Mouse (Mus musculus): Measurements from ENCODE around the gene Adamtsl3. TPM values are rescaled to one million over a fixed set of nuclear protein-coding genes. Genes with fewer than 3 reads are reported as not detected.

The Adamtsl3 gene
- total and polyA plus RNA-seq, 2 experiments from 2014 or later = 1.2 to 4.2 TPM

GRCm38 (mm10) chr7:82318515-82318914 lies 17.0 kb upstream of the Adamtsl3 start:
- H3K4me2 ChIP-seq (ENCODE audit: low read depth, low read length, poor library complexity, severe bottlenecking) = no peak overlapping the region
- DNase-seq (ENCODE audit: low spot score) = no peak
- H3K27me3 ChIP-seq (ENCODE audit: insufficient read depth, low read length) = no peaks in the 10 kb centered on the region
- ATAC-seq (ENCODE audit: low FRiP score) = no peak
- H3K9ac ChIP-seq (replicated peaks; ENCODE audit: low read length, poor library complexity, severe bottlenecking) = no peak overlapping the region
- H3K36me3 ChIP-seq (ENCODE audit: insufficient read depth, low read length) = no peaks in the 10 kb centered on the region
- H3K4me3 ChIP-seq (ENCODE audit: low read depth, low read length) = no peak overlapping the region
- H3K4me1 ChIP-seq (ENCODE audit: insufficient read depth, low read length) = no peaks in the 10 kb centered on the region
- 89% methylated on average over 12 of the region's 12 CpGs for WGBS
- H3K27ac ChIP-seq (ENCODE audit: low read depth, low read length) = no peak overlapping the region
- no peak for TF ChIP-seq CTCF (IDR thresholded peaks at IDR 0.05)
- H3K9me3 ChIP-seq (ENCODE audit: low read length) = no peaks in the 10 kb centered on the region

DNA sequence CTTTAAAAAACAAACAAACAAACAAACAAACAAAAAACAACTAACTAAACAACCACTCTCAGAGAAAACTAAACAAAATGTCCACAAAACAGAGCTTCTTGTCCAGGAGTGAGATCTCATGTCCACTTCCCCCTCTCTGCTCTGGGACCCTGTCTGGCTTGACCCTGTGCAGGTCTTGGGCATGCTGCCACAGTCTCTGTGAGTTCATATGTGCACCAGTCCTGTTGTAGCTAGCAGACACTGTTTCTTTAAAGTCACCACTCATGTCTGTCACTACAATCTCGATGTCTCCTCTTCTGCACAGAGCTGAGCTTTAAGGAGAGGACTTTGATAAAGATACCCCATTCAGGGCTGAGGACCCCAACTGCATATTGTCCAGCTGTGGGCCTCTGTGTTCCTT lies 8.9 kb upstream of the Adamtsl3 start:
- H3K27me3 ChIP-seq (ENCODE audit: insufficient read depth, low read length) = no peaks in the 10 kb centered on the region
- no peak for DNase-seq (ENCODE audit: low spot score)
- H3K4me1 ChIP-seq (ENCODE audit: insufficient read depth, low read length) = no peaks in the 10 kb centered on the region
- no peak overlapping the region for H3K4me3 ChIP-seq (ENCODE audit: low read depth, low read length)
- H3K9ac ChIP-seq (replicated peaks; ENCODE audit: low read length, poor library complexity, severe bottlenecking) = no peak overlapping the region
- ATAC-seq (ENCODE audit: low FRiP score) = no peak
- TF ChIP-seq CTCF (IDR thresholded peaks at IDR 0.05) = no peak
- H3K27ac ChIP-seq (ENCODE audit: low read depth, low read length) = no peak overlapping the region
- no peak overlapping the region for H3K4me2 ChIP-seq (ENCODE audit: low read depth, low read length, poor library complexity, severe bottlenecking)
- H3K36me3 ChIP-seq (ENCODE audit: insufficient read depth, low read length) = no peaks in the 10 kb centered on the region
- 79% methylated on average over 1 of the region's 1 CpGs for WGBS
- no peaks in the 10 kb centered on the region for H3K9me3 ChIP-seq (ENCODE audit: low read length)

DNA sequence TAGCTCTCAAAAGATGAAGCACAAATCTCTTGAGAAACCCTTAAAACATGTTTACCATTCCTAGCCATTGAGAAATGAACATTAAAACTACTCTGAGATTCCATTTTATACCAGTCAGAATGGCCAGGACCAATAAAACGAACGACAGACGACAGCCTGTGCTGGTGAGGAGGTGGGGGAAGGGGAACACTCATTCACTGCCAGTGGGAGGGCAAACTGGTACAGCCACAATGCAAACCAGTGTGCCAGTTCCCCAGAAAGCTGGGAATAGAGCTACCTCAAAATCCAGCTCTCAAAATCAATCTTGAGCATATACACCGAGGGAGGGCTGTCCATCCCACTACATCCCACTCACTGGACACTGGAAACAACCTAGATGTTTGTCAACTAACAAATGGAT lies 8.3 kb upstream of the Adamtsl3 start:
- Histone ChIP-seq H3K4me3 (ENCODE audit: low read depth, low read length) (no peak overlapping the region), H3K36me3 (ENCODE audit: insufficient read depth, low read length) (no peaks in the 10 kb centered on the region), H3K4me1 (ENCODE audit: insufficient read depth, low read length) (no peaks in the 10 kb centered on the region), H3K27ac (ENCODE audit: low read depth, low read length) (no peak overlapping the region), H3K9me3 (ENCODE audit: low read length) (no peaks in the 10 kb centered on the region), H3K9ac (replicated peaks; ENCODE audit: low read length, poor library complexity, severe bottlenecking) (no peak overlapping the region), H3K27me3 (ENCODE audit: insufficient read depth, low read length) (no peaks in the 10 kb centered on the region), H3K4me2 (ENCODE audit: low read depth, low read length, poor library complexity, severe bottlenecking) (no peak overlapping the region)
- no peak for ATAC-seq (ENCODE audit: low FRiP score)
- TF ChIP-seq CTCF (IDR thresholded peaks at IDR 0.05) = no peak
- WGBS = 67% methylated on average over 4 of the region's 4 CpGs
- DNase-seq (ENCODE audit: low spot score) = no peak

GRCm38 (mm10) chr7:82327881-82328280 lies 7.6 kb upstream of the Adamtsl3 start:
- H3K4me3 ChIP-seq (ENCODE audit: low read depth, low read length) = no peak overlapping the region
- no peak for DNase-seq (ENCODE audit: low spot score)
- no peak overlapping the region for H3K9ac ChIP-seq (replicated peaks; ENCODE audit: low read length, poor library complexity, severe bottlenecking)
- H3K27ac ChIP-seq (ENCODE audit: low read depth, low read length) = no peak overlapping the region
- TF ChIP-seq CTCF (IDR thresholded peaks at IDR 0.05) = no peak
- no peak overlapping the region for H3K4me2 ChIP-seq (ENCODE audit: low read depth, low read length, poor library complexity, severe bottlenecking)
- 52% methylated on average over 5 of the region's 5 CpGs for WGBS
- H3K36me3 ChIP-seq (ENCODE audit: insufficient read depth, low read length) = no peaks in the 10 kb centered on the region
- no peak for ATAC-seq (ENCODE audit: low FRiP score)
- no peaks in the 10 kb centered on the region for H3K4me1 ChIP-seq (ENCODE audit: insufficient read depth, low read length)
- H3K27me3 ChIP-seq (ENCODE audit: insufficient read depth, low read length) = no peaks in the 10 kb centered on the region
- H3K9me3 ChIP-seq (ENCODE audit: low read length) = no peaks in the 10 kb centered on the region

DNA sequence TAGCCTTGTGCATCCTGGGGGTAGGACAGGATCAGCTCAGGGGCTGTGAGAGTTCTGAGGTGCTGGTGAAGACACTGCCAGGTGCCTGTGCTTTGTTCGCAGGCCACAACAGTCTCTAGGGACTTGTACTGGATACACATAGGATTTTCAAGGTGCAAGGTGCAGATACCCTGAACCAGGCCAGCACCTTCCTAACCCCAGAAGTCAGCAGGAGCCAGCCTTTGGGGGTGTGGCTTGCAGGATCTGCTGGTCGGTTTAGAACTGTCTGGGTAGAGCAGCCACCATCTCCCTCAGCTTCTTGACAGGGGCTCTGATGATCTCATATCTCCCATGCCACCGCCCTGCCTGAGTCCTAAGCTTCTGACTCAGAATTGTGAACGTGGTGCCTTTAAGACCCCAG lies 5.7 kb upstream of the Adamtsl3 start:
- Histone ChIP-seq H3K27ac (ENCODE audit: low read depth, low read length) (no peak overlapping the region), H3K27me3 (ENCODE audit: insufficient read depth, low read length) (peaks cover 1% of the 10 kb centered on the region; the same call in 1 of the 2 replicates), H3K9me3 (ENCODE audit: low read length) (no peaks in the 10 kb centered on the region), H3K36me3 (ENCODE audit: insufficient read depth, low read length) (no peaks in the 10 kb centered on the region), H3K9ac (replicated peaks; ENCODE audit: low read length, poor library complexity, severe bottlenecking) (no peak overlapping the region), H3K4me2 (ENCODE audit: low read depth, low read length, poor library complexity, severe bottlenecking) (no peak overlapping the region), H3K4me1 (ENCODE audit: insufficient read depth, low read length) (no peaks in the 10 kb centered on the region), H3K4me3 (ENCODE audit: low read depth, low read length) (no peak overlapping the region)
- no peak for ATAC-seq (ENCODE audit: low FRiP score)
- TF ChIP-seq CTCF (IDR thresholded peaks at IDR 0.05) = no peak
- DNase-seq (ENCODE audit: low spot score) = no peak
- WGBS = 59% methylated on average over 4 of the region's 4 CpGs

DNA sequence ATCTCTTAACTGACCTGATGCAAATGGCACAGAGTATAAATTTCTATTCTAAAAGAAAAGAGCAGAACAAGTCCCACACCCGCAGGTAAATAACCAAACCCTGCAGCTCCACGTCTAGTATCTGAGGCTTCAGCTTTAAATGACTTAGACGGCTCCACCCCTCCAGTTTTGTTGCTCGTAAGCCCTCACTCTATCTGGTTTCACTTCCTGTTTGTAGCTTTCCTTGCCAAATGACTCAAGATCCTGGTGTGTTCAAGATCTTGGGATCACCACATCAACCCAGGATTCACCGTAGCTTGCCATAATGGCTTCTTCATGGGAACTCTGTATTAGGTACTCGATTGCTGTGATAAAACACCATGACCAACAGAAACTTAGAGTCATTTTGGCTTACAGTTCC lies 4.6 kb upstream of the Adamtsl3 start:
- H3K4me2 ChIP-seq (ENCODE audit: low read depth, low read length, poor library complexity, severe bottlenecking) = no peak overlapping the region
- H3K4me1 ChIP-seq (ENCODE audit: insufficient read depth, low read length) = no peaks in the 10 kb centered on the region
- no peaks in the 10 kb centered on the region for H3K9me3 ChIP-seq (ENCODE audit: low read length)
- no peak overlapping the region for H3K4me3 ChIP-seq (ENCODE audit: low read depth, low read length)
- peaks cover 12% of the 10 kb centered on the region for H3K27me3 ChIP-seq (ENCODE audit: insufficient read depth, low read length)
- WGBS = 86% methylated on average over 6 of the region's 6 CpGs
- no peaks in the 10 kb centered on the region for H3K36me3 ChIP-seq (ENCODE audit: insufficient read depth, low read length)
- TF ChIP-seq CTCF (IDR thresholded peaks at IDR 0.05) = no peak
- ATAC-seq (ENCODE audit: low FRiP score) (no peak), DNase-seq (ENCODE audit: low spot score) (no peak)
- no peak overlapping the region for H3K27ac ChIP-seq (ENCODE audit: low read depth, low read length)
- H3K9ac ChIP-seq (replicated peaks; ENCODE audit: low read length, poor library complexity, severe bottlenecking) = no peak overlapping the region
